In genomic region chr17:22423952-22424617, GRCm38 (mm10) we compare ENCODE assay signal across 8 mouse cellular contexts. TPM values are rescaled to one million over a fixed set of nuclear protein-coding genes. Genes with fewer than 3 reads are reported as not detected.
DNase-seq lines count a peak whose midpoint lies in the region; ATAC-seq and TF ChIP-seq lines count a peak whose summit lies in the region.

Gene Zfp946, plus strand, starts transcription at chr17:22424222.

- no peak within 1 kb of the TSS for H3ac ChIP-seq in myocyte (ENCODE audit: control insufficient read depth, insufficient read length)

- no peaks in the 10 kb centered on the region for H3K27me3 ChIP-seq in forebrain, embryonic 10.5 days (ENCODE audit: poor library complexity, severe bottlenecking)
- no peaks in the 10 kb centered on the region for H3K27me3 ChIP-seq in heart, embryonic 14.5 days (ENCODE audit: control insufficient read depth, insufficient read depth, low read length)
- no peaks in the 10 kb centered on the region for H3K27me3 ChIP-seq in liver, embryonic 11.5 days (replicated peaks; ENCODE audit: control insufficient read depth, insufficient read depth, low read length)
- H3K27me3 ChIP-seq in myocyte (ENCODE audit: control insufficient read depth, insufficient read depth, insufficient read length): no peaks in the 10 kb centered on the region

- peak; percentile 83 for ATAC-seq in CD4-positive, CD25-positive, alpha-beta regulatory T cell, adult 4 months
- ATAC-seq in heart, embryonic 14.5 days (ENCODE audit: insufficient number of reproducible peaks, insufficient read depth, low FRiP score, low read depth): peak; percentile 87
- peak; percentile 93 for ATAC-seq in liver, embryonic 11.5 days (replicated peaks; ENCODE audit: low FRiP score)

- peak within 1 kb of the TSS; percentile 66 for H3K4me3 ChIP-seq in forebrain, embryonic 10.5 days
- H3K4me3 ChIP-seq in heart, embryonic 14.5 days (ENCODE audit: control insufficient read depth in 1 of 2, insufficient read depth in 1 of 2, low read depth in 1 of 2, low read length in 2 of 2): peak within 1 kb of the TSS; percentile 60 to 88
- peak within 1 kb of the TSS; percentile 66 for H3K4me3 ChIP-seq in liver, embryonic 11.5 days (ENCODE audit: low read depth, low read length)
- H3K4me3 ChIP-seq in myocyte: peak within 1 kb of the TSS; percentile 59

- TF ChIP-seq POLR2A in myocyte (IDR thresholded peaks at IDR 0.05; ENCODE audit: insufficient read length, low read depth): no peak

- WGBS in forebrain, embryonic 10.5 days: 0% methylated on average over 29 of the region's 29 CpGs
- whole genome bisulfite sequencing in heart, embryonic 14.5 days: under 1% methylated on average over 29 of the region's 29 CpGs
- 1% methylated on average over 27 of the region's 29 CpGs for WGBS in liver, embryonic 11.5 days

- peak within 1 kb of the TSS; percentile 88 for H3K27ac ChIP-seq in forebrain, embryonic 10.5 days
- H3K27ac ChIP-seq in heart, embryonic 14.5 days (replicated peaks in 1 of 2; ENCODE audit: control insufficient read depth in 1 of 2, insufficient read depth in 1 of 2, low read depth in 2 of 2, low read length in 2 of 2): peak within 1 kb of the TSS; percentile 83 to 88
- peak within 1 kb of the TSS; percentile 68 for H3K27ac ChIP-seq in liver, embryonic 11.5 days (ENCODE audit: low read depth, low read length)

- no peaks in the 10 kb centered on the region for H3K79me2 ChIP-seq in myocyte (ENCODE audit: control insufficient read depth, insufficient read depth)

- H3K9me3 ChIP-seq in forebrain, embryonic 10.5 days: no peaks in the 10 kb centered on the region
- H3K9me3 ChIP-seq in heart, embryonic 14.5 days (ENCODE audit: control insufficient read depth, low read length): no peaks in the 10 kb centered on the region
- H3K9me3 ChIP-seq in liver, embryonic 11.5 days (ENCODE audit: control insufficient read depth, low read length): no peaks in the 10 kb centered on the region

- peak within 1 kb of the TSS; percentile 69 for H3K9ac ChIP-seq in heart, embryonic 14.5 days (ENCODE audit: low read length)
- H3K9ac ChIP-seq in liver, embryonic 11.5 days (ENCODE audit: low read depth, low read length): peak within 1 kb of the TSS; percentile 68

- peak within 1 kb of the TSS; percentile 77 for H3K4me2 ChIP-seq in heart, embryonic 14.5 days (ENCODE audit: low read length)
- H3K4me2 ChIP-seq in liver, embryonic 11.5 days: peak within 1 kb of the TSS; percentile 74
- peak within 1 kb of the TSS; percentile 76 for H3K4me2 ChIP-seq in myocyte (ENCODE audit: low read depth)

- peak; percentile 70 for DNase-seq in c-Kit-positive CD71-negative TER-119-negative erythroid progenitor cells, embryonic 14.5 days (ENCODE audit: low read depth)
- peak; percentile 90 for DNase-seq in forebrain, embryonic 10.5 days (ENCODE audit: extremely low spot score, low spot score)
- peak; percentile 90 for DNase-seq in kidney, postnatal 10 days
- DNase-seq in liver, embryonic 11.5 days (ENCODE audit: low spot score): peak; percentile 84
- peak; percentile 64 to 74 for DNase-seq in spleen, postnatal 4 days (ENCODE audit: low spot score in 2 of 2)

- H3K4me1 ChIP-seq in forebrain, embryonic 10.5 days: peaks cover 17% of the 10 kb centered on the region
- 0 out of 4 replicates have a peak, but pooled peaks cover 0 to 3% of the 10 kb centered on the region in 2 experiments for H3K4me1 ChIP-seq in heart, embryonic 14.5 days (ENCODE audit: control insufficient read depth in 2 of 2, insufficient read depth in 2 of 2, low read length in 2 of 2)
- no peaks in the 10 kb centered on the region; the same call in 1 of the 2 replicates for H3K4me1 ChIP-seq in liver, embryonic 11.5 days (replicated peaks; ENCODE audit: control insufficient read depth, insufficient read depth, low read length)

- 0 out of 2 replicates have a peak, but pooled peaks cover 4% of the 10 kb centered on the region for H3K36me3 ChIP-seq in forebrain, embryonic 10.5 days (replicated peaks)
- H3K36me3 ChIP-seq in heart, embryonic 14.5 days (ENCODE audit: control insufficient read depth, insufficient read depth, low read length): no peaks in the 10 kb centered on the region
- no peaks in the 10 kb centered on the region for H3K36me3 ChIP-seq in liver, embryonic 11.5 days (ENCODE audit: control insufficient read depth, insufficient read depth, low read length)
- no peaks in the 10 kb centered on the region for H3K36me3 ChIP-seq in myocyte (ENCODE audit: control insufficient read depth, insufficient read depth)

TF ChIP-seq in myocyte, 11 proteins besides CTCF, POLR2A, EP300 and RAD21:
- TF ChIP-seq E2F4 (IDR thresholded peaks at IDR 0.05; ENCODE audit: insufficient read depth) (no peak), USF1 (IDR thresholded peaks at IDR 0.05; ENCODE audit: low read depth) (peak; percentile 95)

RNA-seq across cellular contexts. Expression of gene Zfp946, which starts in this region (rescaled TPM):
- polyA plus RNA-seq in CD4-positive, CD25-positive, alpha-beta regulatory T cell, adult 4 months (2017; shearing (Covaris generic)): 1 to 10 TPM; 5.1 TPM
- polyA plus RNA-seq in forebrain, embryonic 10.5 days (2016; fragmentation: Nextera tagmentation; extraction: Ambion mirVana): 21.8 and 21.9 TPM in 2 replicates
- 8.3 and 8.8 TPM in 2 replicates for polyA plus RNA-seq in heart, embryonic 14.5 days (2014; fragmentation: Nextera tagmentation; extraction: Ambion mirVana)
- polyA plus RNA-seq in liver, embryonic 11.5 days (2014; fragmentation: Nextera tagmentation; extraction: Ambion mirVana): 7.0 and 8.4 TPM in 2 replicates
- 1.1 TPM for polyA plus RNA-seq in myocyte (2012; fragmentation: generic; extraction: Trizol)

Comparison
In these comparisons a context has a peak if more than half of its experiments do, and no peak if none do; other contexts are left out.
1. Peak in every context shown above with its lines: DNase-seq, ATAC-seq, H3K4me3 ChIP-seq and H3K27ac ChIP-seq.